Mouse (Mus musculus): ENCODE data around the gene Stk19. TPM values are rescaled to one million over a fixed set of nuclear protein-coding genes. Genes with fewer than 3 reads are reported as not detected.

The Stk19 gene
- 26.7 and 35.4 TPM in 2 replicates for total RNA-seq (2017)

- peak; percentile 87 to 92 for ATAC-seq (replicated peaks in 1 of 2; ENCODE audit: insufficient read depth in 1 of 2, low FRiP score in 2 of 2, low TSS enrichment in 1 of 2, low read depth in 1 of 2, poor library complexity in 2 of 2, severe bottlenecking in 2 of 2)
Measured at GRCm38 (mm10) chr17:34836856-34837221, at the start of gene Stk19, which contains the start of gene Dxo. Stk19 (minus strand) TSS chr17:34836945. Dxo (plus strand) TSS chr17:34837019.

GRCm38 (mm10) chr17:34885615-34886014 is 48.9 kb upstream of the Stk19 start:
- no peak for ATAC-seq (replicated peaks in 1 of 2; ENCODE audit: insufficient read depth in 1 of 2, low FRiP score in 2 of 2, low TSS enrichment in 1 of 2, low read depth in 1 of 2, poor library complexity in 2 of 2, severe bottlenecking in 2 of 2)

- no peak for ATAC-seq (replicated peaks in 1 of 2; ENCODE audit: insufficient read depth in 1 of 2, low FRiP score in 2 of 2, low TSS enrichment in 1 of 2, low read depth in 1 of 2, poor library complexity in 2 of 2, severe bottlenecking in 2 of 2)
Measured at GRCm38 (mm10) chr17:34884704-34885103, 48.0 kb upstream of the Stk19 start.

GRCm38 (mm10) chr17:34883332-34883731 is 46.6 kb upstream of the Stk19 start:
- ATAC-seq (replicated peaks in 1 of 2; ENCODE audit: insufficient read depth in 1 of 2, low FRiP score in 2 of 2, low TSS enrichment in 1 of 2, low read depth in 1 of 2, poor library complexity in 2 of 2, severe bottlenecking in 2 of 2), result peak; percentile 49 to 66; a peak in 2 of 4 replicates

GRCm38 (mm10) chr17:34881683-34882310 is 45.1 kb upstream of the Stk19 start, which contains the start of gene Gm20547:
Gm20547 (minus strand) TSS chr17:34882042.
- ATAC-seq (replicated peaks in 1 of 2; ENCODE audit: insufficient read depth in 1 of 2, low FRiP score in 2 of 2, low TSS enrichment in 1 of 2, low read depth in 1 of 2, poor library complexity in 2 of 2, severe bottlenecking in 2 of 2), result no peak

GRCm38 (mm10) chr17:34881166-34881565 is 44.4 kb upstream of the Stk19 start:
- no peak for ATAC-seq (replicated peaks in 1 of 2; ENCODE audit: insufficient read depth in 1 of 2, low FRiP score in 2 of 2, low TSS enrichment in 1 of 2, low read depth in 1 of 2, poor library complexity in 2 of 2, severe bottlenecking in 2 of 2)

GRCm38 (mm10) chr17:34879336-34879879 is 42.7 kb upstream of the Stk19 start, which contains the start of gene Zbtb12:
Zbtb12 (plus strand) TSS chr17:34879483.
- peak; percentile 38 to 53; a peak in 1 of 4 replicates for ATAC-seq (replicated peaks in 1 of 2; ENCODE audit: insufficient read depth in 1 of 2, low FRiP score in 2 of 2, low TSS enrichment in 1 of 2, low read depth in 1 of 2, poor library complexity in 2 of 2, severe bottlenecking in 2 of 2)

- ATAC-seq (replicated peaks in 1 of 2; ENCODE audit: insufficient read depth in 1 of 2, low FRiP score in 2 of 2, low TSS enrichment in 1 of 2, low read depth in 1 of 2, poor library complexity in 2 of 2, severe bottlenecking in 2 of 2), result no peak
Measured at GRCm38 (mm10) chr17:34874321-34874720, 37.6 kb upstream of the Stk19 start.

- no peak for ATAC-seq (replicated peaks in 1 of 2; ENCODE audit: insufficient read depth in 1 of 2, low FRiP score in 2 of 2, low TSS enrichment in 1 of 2, low read depth in 1 of 2, poor library complexity in 2 of 2, severe bottlenecking in 2 of 2)
Measured at GRCm38 (mm10) chr17:34865981-34866380, 29.2 kb upstream of the Stk19 start.

- ATAC-seq (replicated peaks in 1 of 2; ENCODE audit: insufficient read depth in 1 of 2, low FRiP score in 2 of 2, low TSS enrichment in 1 of 2, low read depth in 1 of 2, poor library complexity in 2 of 2, severe bottlenecking in 2 of 2), result no peak
Measured at GRCm38 (mm10) chr17:34862416-34863081, 25.8 kb upstream of the Stk19 start, which contains the start of gene Cfb. Cfb (minus strand) TSS chr17:34862518.

GRCm38 (mm10) chr17:34861704-34862415 is 25.1 kb upstream of the Stk19 start:
- no peak for ATAC-seq (replicated peaks in 1 of 2; ENCODE audit: insufficient read depth in 1 of 2, low FRiP score in 2 of 2, low TSS enrichment in 1 of 2, low read depth in 1 of 2, poor library complexity in 2 of 2, severe bottlenecking in 2 of 2)

- no peak for ATAC-seq (replicated peaks in 1 of 2; ENCODE audit: insufficient read depth in 1 of 2, low FRiP score in 2 of 2, low TSS enrichment in 1 of 2, low read depth in 1 of 2, poor library complexity in 2 of 2, severe bottlenecking in 2 of 2)
Measured at GRCm38 (mm10) chr17:34860514-34860913, 23.8 kb upstream of the Stk19 start.

- no peak for ATAC-seq (replicated peaks in 1 of 2; ENCODE audit: insufficient read depth in 1 of 2, low FRiP score in 2 of 2, low TSS enrichment in 1 of 2, low read depth in 1 of 2, poor library complexity in 2 of 2, severe bottlenecking in 2 of 2)
Measured at GRCm38 (mm10) chr17:34858670-34859069, 21.9 kb upstream of the Stk19 start.

- peak; percentile 45 to 61; a peak in 1 of 4 replicates for ATAC-seq (replicated peaks in 1 of 2; ENCODE audit: insufficient read depth in 1 of 2, low FRiP score in 2 of 2, low TSS enrichment in 1 of 2, low read depth in 1 of 2, poor library complexity in 2 of 2, severe bottlenecking in 2 of 2)
Measured at GRCm38 (mm10) chr17:34855825-34856224, 19.1 kb upstream of the Stk19 start.

- ATAC-seq (replicated peaks in 1 of 2; ENCODE audit: insufficient read depth in 1 of 2, low FRiP score in 2 of 2, low TSS enrichment in 1 of 2, low read depth in 1 of 2, poor library complexity in 2 of 2, severe bottlenecking in 2 of 2), result no peak
Measured at GRCm38 (mm10) chr17:34854761-34855160, 18.0 kb upstream of the Stk19 start.

GRCm38 (mm10) chr17:34853511-34853910 is 16.8 kb upstream of the Stk19 start:
- no peak for ATAC-seq (replicated peaks in 1 of 2; ENCODE audit: insufficient read depth in 1 of 2, low FRiP score in 2 of 2, low TSS enrichment in 1 of 2, low read depth in 1 of 2, poor library complexity in 2 of 2, severe bottlenecking in 2 of 2)

- no peak for ATAC-seq (replicated peaks in 1 of 2; ENCODE audit: insufficient read depth in 1 of 2, low FRiP score in 2 of 2, low TSS enrichment in 1 of 2, low read depth in 1 of 2, poor library complexity in 2 of 2, severe bottlenecking in 2 of 2)
Measured at GRCm38 (mm10) chr17:34850517-34851125, 13.9 kb upstream of the Stk19 start.
